Mouse (Mus musculus) midbrain, embryonic 10.5 days (tissue): ENCODE measurements around the gene Vmn2r-ps130. TPM values are rescaled to one million over a fixed set of nuclear protein-coding genes. Genes with fewer than 3 reads are reported as not detected.
"Not testable (repeated sequence)": the region's sequence is repeated elsewhere in the genome, so short reads cannot be mapped to it uniquely, and the experiment has no call there.

Experiments
- DNase-seq: peaks from one replicate; pipeline ENCODE4 v3.0.0-alpha.2; 2017; ENCODE audit warnings: low spot score
- H3K27ac ChIP-seq: fragments of 300-500 bp; sonication (generic); replicated peaks from 2 replicates; pipeline ENCODE4 v1.5.1; 2016; ENCODE audit warnings: mild to moderate bottlenecking
- H3K27me3 ChIP-seq: fragments of 300-500 bp; sonication (generic); 2 replicates; pipeline ENCODE4 v1.6.1; 2016; ENCODE audit warnings: low read depth, mild to moderate bottlenecking; ENCODE audit not compliant: poor library complexity, severe bottlenecking
- H3K36me3 ChIP-seq: fragments of 300-500 bp; sonication (generic); 2 replicates; pipeline ENCODE4 v1.6.1; 2016; ENCODE audit warnings: mild to moderate bottlenecking, moderate library complexity
- H3K4me1 ChIP-seq: fragments of 300-500 bp; sonication (generic); 2 replicates; pipeline ENCODE4 v1.6.1; 2016
- H3K4me3 ChIP-seq: fragments of 300-500 bp; sonication (generic); 2 replicates; pipeline ENCODE4 v1.5.1; 2016; ENCODE audit warnings: mild to moderate bottlenecking, moderate library complexity
- H3K9me3 ChIP-seq: fragments of 300-500 bp; sonication (generic); replicated peaks from 2 replicates; pipeline ENCODE4 v1.6.1; 2016; ENCODE audit warnings: mild to moderate bottlenecking
- whole genome bisulfite sequencing: fragments of 180-500 bp; shearing (Covaris S2); methylation state at CpG from one replicate; pipeline ENCODE4 v1.1.7; 2016; 5-methylcytosine and 5-hydroxymethylcytosine counted together
- polyA plus RNA-seq: library from polyadenylated mRNA; unstranded; fragments of >200 nt; fragmentation: Nextera tagmentation; extraction: Ambion mirVana; gene quantifications from 2 replicates; pipeline ENCODE4 v1.2.1, GENCODE M21; 2016

Vmn2r-ps130 gene
- polyA plus RNA-seq: not detected in 2 replicates

GRCm38 (mm10) chr17:23060866-23061265 lies at the start of gene Vmn2r-ps130:
Gene Vmn2r-ps130 (plus strand): TSS chr17:23061166.
- H3K27me3 ChIP-seq, DNase-seq, H3K4me3 ChIP-seq, H3K9me3 ChIP-seq, H3K27ac ChIP-seq, H3K4me1 ChIP-seq, H3K36me3 ChIP-seq: not testable (repeated sequence)
- WGBS: no CpG with 5 or more reads among the region's 1 CpGs

Other genes starting within 250 kb of the Vmn2r-ps130 start
- 17.1 and 20.7 TPM in 2 replicates for gene Zfp945, start 194.0 kb upstream of the Vmn2r-ps130 start, polyA plus RNA-seq
- not detected in 2 replicates for gene Vmn2r113, start 118.2 kb upstream of the Vmn2r-ps130 start, polyA plus RNA-seq
- gene Zfp40, start 132.1 kb downstream of the Vmn2r-ps130 start, polyA plus RNA-seq: 12.8 and 16.5 TPM in 2 replicates